Mouse (Mus musculus): ENCODE data around the gene Mllt10. TPM values are rescaled to one million over a fixed set of nuclear protein-coding genes. Genes with fewer than 3 reads are reported as not detected.

The Mllt10 gene
- polyA plus RNA-seq, 1 experiment = 27.4 TPM

DNA sequence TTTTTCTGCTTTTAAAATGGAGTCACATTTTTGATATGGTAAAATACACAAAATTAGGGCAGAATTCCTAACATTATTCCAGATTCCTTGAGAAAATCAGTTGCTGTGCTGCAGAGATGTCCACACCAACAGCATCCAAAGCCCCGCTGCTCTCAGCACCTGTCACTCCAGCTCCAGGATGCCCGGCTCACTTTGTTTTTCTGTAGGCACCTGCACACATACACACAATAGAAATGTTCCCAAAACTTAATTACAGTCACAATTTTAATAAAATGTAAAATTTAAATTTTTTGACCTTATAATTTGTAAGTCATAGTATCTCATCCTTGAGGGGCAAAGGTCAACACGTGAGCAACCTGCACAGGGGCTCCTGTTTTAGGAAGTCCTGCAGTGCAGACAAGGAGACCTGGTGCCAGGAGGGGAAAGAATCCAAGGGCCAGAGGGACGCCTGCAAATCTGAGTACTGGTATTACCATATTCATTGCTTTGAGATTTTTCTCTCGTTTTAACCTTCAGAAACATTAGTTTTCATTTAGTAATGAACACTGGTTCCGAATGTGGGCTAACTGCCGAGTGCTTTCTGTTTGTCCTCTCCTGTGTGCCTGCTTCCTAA is 154.3 kb downstream of the Mllt10 start:
- TF ChIP-seq CTCF (IDR thresholded peaks at IDR 0.05; ENCODE audit: extremely low read depth, insufficient read depth, insufficient read length, insufficient replicate concordance) = no peak
- no peak for TF ChIP-seq POLR2A (IDR thresholded peaks at IDR 0.05; ENCODE audit: low read depth, low read length)
- H3K4me1 ChIP-seq (ENCODE audit: control insufficient read depth, insufficient read depth, insufficient read length) = no peaks in the 10 kb centered on the region
- no peaks in the 10 kb centered on the region for H3K27me3 ChIP-seq (ENCODE audit: control insufficient read depth, insufficient read depth, low read length)
- WGBS = 96% methylated on average over 7 of the region's 7 CpGs
- no peak for DNase-seq (ENCODE audit: low read depth in 1 of 2, low spot score in 2 of 2)
- no peak overlapping the region for H3K27ac ChIP-seq (ENCODE audit: insufficient read depth, low read length)
- peaks cover 43% of the 10 kb centered on the region for H3K36me3 ChIP-seq (ENCODE audit: control insufficient read depth, insufficient read depth, low read length)
- no peak overlapping the region for H3K4me3 ChIP-seq (ENCODE audit: extremely low read depth, insufficient read depth, insufficient read length)

DNA sequence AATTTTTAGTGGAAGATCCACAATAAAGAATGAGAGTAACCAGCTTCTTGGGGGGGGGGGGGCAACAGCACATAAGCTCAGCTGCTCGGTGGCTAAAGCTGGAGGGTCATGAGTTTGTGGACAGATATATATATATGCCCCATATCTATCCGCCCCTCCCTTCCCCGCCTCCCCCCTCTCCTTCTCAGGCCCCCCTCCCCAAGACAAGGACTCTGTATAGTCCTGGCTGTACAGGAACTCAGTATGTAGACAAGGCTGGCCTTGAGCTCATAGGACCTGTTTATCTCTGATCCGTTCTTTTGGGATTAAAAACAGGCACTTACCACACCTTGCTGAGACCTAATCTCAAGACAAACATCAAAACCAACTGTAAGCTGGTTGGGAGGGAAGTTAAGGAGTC is 154.9 kb downstream of the Mllt10 start:
- Histone ChIP-seq H3K36me3 (ENCODE audit: control insufficient read depth, insufficient read depth, low read length) (peaks cover 45% of the 10 kb centered on the region), H3K27me3 (ENCODE audit: control insufficient read depth, insufficient read depth, low read length) (no peaks in the 10 kb centered on the region), H3K27ac (ENCODE audit: insufficient read depth, low read length) (no peak overlapping the region), H3K4me1 (ENCODE audit: control insufficient read depth, insufficient read depth, insufficient read length) (no peaks in the 10 kb centered on the region), H3K4me3 (ENCODE audit: extremely low read depth, insufficient read depth, insufficient read length) (no peak overlapping the region)
- 91% methylated on average over 4 of the region's 4 CpGs for WGBS
- TF ChIP-seq POLR2A (IDR thresholded peaks at IDR 0.05; ENCODE audit: low read depth, low read length) (no peak), CTCF (IDR thresholded peaks at IDR 0.05; ENCODE audit: extremely low read depth, insufficient read depth, insufficient read length, insufficient replicate concordance) (no peak)
- DNase-seq (ENCODE audit: low read depth in 1 of 2, low spot score in 2 of 2) = no peak

GRCm38 (mm10) chr2:18214031-18214430 is 159.0 kb downstream of the Mllt10 start:
- Histone ChIP-seq H3K4me3 (ENCODE audit: extremely low read depth, insufficient read depth, insufficient read length) (no peak overlapping the region), H3K27ac (ENCODE audit: insufficient read depth, low read length) (no peak overlapping the region), H3K4me1 (ENCODE audit: control insufficient read depth, insufficient read depth, insufficient read length) (no peaks in the 10 kb centered on the region), H3K27me3 (ENCODE audit: control insufficient read depth, insufficient read depth, low read length) (no peaks in the 10 kb centered on the region), H3K36me3 (ENCODE audit: control insufficient read depth, insufficient read depth, low read length) (peaks cover 43% of the 10 kb centered on the region)
- DNase-seq (ENCODE audit: low read depth in 1 of 2, low spot score in 2 of 2) = no peak
- 82% methylated on average over 2 of the region's 2 CpGs for WGBS
- TF ChIP-seq CTCF (IDR thresholded peaks at IDR 0.05; ENCODE audit: extremely low read depth, insufficient read depth, insufficient read length, insufficient replicate concordance) (no peak), POLR2A (IDR thresholded peaks at IDR 0.05; ENCODE audit: low read depth, low read length) (no peak)

- no peak for DNase-seq (ENCODE audit: low read depth in 1 of 2, low spot score in 2 of 2)
- Histone ChIP-seq H3K27ac (ENCODE audit: insufficient read depth, low read length) (no peak overlapping the region), H3K4me3 (ENCODE audit: extremely low read depth, insufficient read depth, insufficient read length) (no peak overlapping the region), H3K4me1 (ENCODE audit: control insufficient read depth, insufficient read depth, insufficient read length) (no peaks in the 10 kb centered on the region), H3K36me3 (ENCODE audit: control insufficient read depth, insufficient read depth, low read length) (peaks cover 27% of the 10 kb centered on the region), H3K27me3 (ENCODE audit: control insufficient read depth, insufficient read depth, low read length) (no peaks in the 10 kb centered on the region)
- 88% methylated on average over 3 of the region's 3 CpGs for WGBS
- TF ChIP-seq CTCF (IDR thresholded peaks at IDR 0.05; ENCODE audit: extremely low read depth, insufficient read depth, insufficient read length, insufficient replicate concordance) = no peak
- no peak for TF ChIP-seq POLR2A (IDR thresholded peaks at IDR 0.05; ENCODE audit: low read depth, low read length)
These were observed 162.8 kb downstream of the Mllt10 start for GRCm38 (mm10) chr2:18217867-18218266.

DNA sequence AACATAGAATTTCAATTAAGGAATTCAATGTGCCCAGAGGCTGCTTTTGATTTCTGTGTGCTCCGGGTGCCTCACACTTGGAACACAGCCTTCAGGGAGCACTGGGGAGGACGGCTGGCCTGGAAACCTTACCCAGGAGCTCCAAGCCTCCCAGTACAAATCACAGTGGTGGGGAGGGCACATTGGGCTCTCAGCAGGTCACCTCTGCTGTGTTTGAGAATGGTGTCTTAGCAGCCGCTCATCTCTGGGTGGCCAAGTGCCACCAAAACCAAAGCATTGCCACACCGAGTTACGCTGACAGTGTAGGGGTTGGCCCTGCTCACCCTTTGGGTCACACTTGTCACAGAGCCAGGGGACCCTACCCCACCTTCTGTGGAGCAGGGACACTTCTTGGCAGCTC is 163.5 kb downstream of the Mllt10 start:
- WGBS = 94% methylated on average over 5 of the region's 5 CpGs
- Histone ChIP-seq H3K27me3 (ENCODE audit: control insufficient read depth, insufficient read depth, low read length) (no peaks in the 10 kb centered on the region), H3K4me3 (ENCODE audit: extremely low read depth, insufficient read depth, insufficient read length) (no peak overlapping the region), H3K4me1 (ENCODE audit: control insufficient read depth, insufficient read depth, insufficient read length) (no peaks in the 10 kb centered on the region), H3K27ac (ENCODE audit: insufficient read depth, low read length) (no peak overlapping the region), H3K36me3 (ENCODE audit: control insufficient read depth, insufficient read depth, low read length) (peaks cover 23% of the 10 kb centered on the region)
- DNase-seq (ENCODE audit: low read depth in 1 of 2, low spot score in 2 of 2) = no peak
- TF ChIP-seq CTCF (IDR thresholded peaks at IDR 0.05; ENCODE audit: extremely low read depth, insufficient read depth, insufficient read length, insufficient replicate concordance) = no peak
- TF ChIP-seq POLR2A (IDR thresholded peaks at IDR 0.05; ENCODE audit: low read depth, low read length) = no peak

- TF ChIP-seq POLR2A (IDR thresholded peaks at IDR 0.05; ENCODE audit: low read depth, low read length) (no peak), CTCF (IDR thresholded peaks at IDR 0.05; ENCODE audit: extremely low read depth, insufficient read depth, insufficient read length, insufficient replicate concordance) (no peak)
- Histone ChIP-seq H3K4me1 (ENCODE audit: control insufficient read depth, insufficient read depth, insufficient read length) (no peaks in the 10 kb centered on the region), H3K4me3 (ENCODE audit: extremely low read depth, insufficient read depth, insufficient read length) (no peak overlapping the region), H3K27me3 (ENCODE audit: control insufficient read depth, insufficient read depth, low read length) (no peaks in the 10 kb centered on the region), H3K27ac (ENCODE audit: insufficient read depth, low read length) (no peak overlapping the region), H3K36me3 (ENCODE audit: control insufficient read depth, insufficient read depth, low read length) (peaks cover 20% of the 10 kb centered on the region)
- WGBS = 88% methylated on average over 8 of the region's 8 CpGs
- DNase-seq (ENCODE audit: low read depth in 1 of 2, low spot score in 2 of 2) = no peak
These were observed 164.1 kb downstream of the Mllt10 start for GRCm38 (mm10) chr2:18219136-18219535.

GRCm38 (mm10) chr2:18219569-18219968 is 164.5 kb downstream of the Mllt10 start:
- peaks cover 18% of the 10 kb centered on the region for H3K36me3 ChIP-seq (ENCODE audit: control insufficient read depth, insufficient read depth, low read length)
- no peak for DNase-seq (ENCODE audit: low read depth in 1 of 2, low spot score in 2 of 2)
- no peak overlapping the region for H3K4me3 ChIP-seq (ENCODE audit: extremely low read depth, insufficient read depth, insufficient read length)
- no peaks in the 10 kb centered on the region for H3K27me3 ChIP-seq (ENCODE audit: control insufficient read depth, insufficient read depth, low read length)
- WGBS = 87% methylated on average over 13 of the region's 13 CpGs
- TF ChIP-seq POLR2A (IDR thresholded peaks at IDR 0.05; ENCODE audit: low read depth, low read length) (no peak), CTCF (IDR thresholded peaks at IDR 0.05; ENCODE audit: extremely low read depth, insufficient read depth, insufficient read length, insufficient replicate concordance) (no peak)
- H3K4me1 ChIP-seq (ENCODE audit: control insufficient read depth, insufficient read depth, insufficient read length) = no peaks in the 10 kb centered on the region
- no peak overlapping the region for H3K27ac ChIP-seq (ENCODE audit: insufficient read depth, low read length)
